Mouse (Mus musculus) myocyte (in vitro differentiated cells): Measurements from ENCODE around the gene Reg3d.

Experiments
- E2F4 ChIP-seq: IDR thresholded peaks from one replicate; pipeline ENCODE4 v1.6.1; 2011; ENCODE audit warnings: mild to moderate bottlenecking, control low read depth, moderate library complexity; ENCODE audit not compliant: insufficient read depth
- POLR2A ChIP-seq: IDR thresholded peaks from one replicate; pipeline ENCODE4 v1.6.1; 2011; ENCODE audit warnings: low read depth, mild to moderate bottlenecking, control low read depth, moderate library complexity; ENCODE audit not compliant: insufficient read length
- POLR2AphosphoS2 ChIP-seq: IDR thresholded peaks from one replicate; pipeline ENCODE4 v1.6.1; 2011; ENCODE audit warnings: low read depth, control low read depth; ENCODE audit not compliant: insufficient read length
- REST ChIP-seq: IDR thresholded peaks from one replicate; pipeline ENCODE4 v1.6.1; 2011; ENCODE audit warnings: mild to moderate bottlenecking, control low read depth, moderate library complexity; ENCODE audit not compliant: insufficient read depth, insufficient read length
- TCF12 ChIP-seq: IDR thresholded peaks from one replicate; pipeline ENCODE4 v1.6.1; 2011; ENCODE audit warnings: mild to moderate bottlenecking, control low read depth; ENCODE audit not compliant: poor library complexity, insufficient read depth, severe bottlenecking
- USF1 ChIP-seq: IDR thresholded peaks from one replicate; pipeline ENCODE4 v1.6.1; 2011; ENCODE audit warnings: low read depth, mild to moderate bottlenecking, control low read depth, moderate library complexity

DNA sequence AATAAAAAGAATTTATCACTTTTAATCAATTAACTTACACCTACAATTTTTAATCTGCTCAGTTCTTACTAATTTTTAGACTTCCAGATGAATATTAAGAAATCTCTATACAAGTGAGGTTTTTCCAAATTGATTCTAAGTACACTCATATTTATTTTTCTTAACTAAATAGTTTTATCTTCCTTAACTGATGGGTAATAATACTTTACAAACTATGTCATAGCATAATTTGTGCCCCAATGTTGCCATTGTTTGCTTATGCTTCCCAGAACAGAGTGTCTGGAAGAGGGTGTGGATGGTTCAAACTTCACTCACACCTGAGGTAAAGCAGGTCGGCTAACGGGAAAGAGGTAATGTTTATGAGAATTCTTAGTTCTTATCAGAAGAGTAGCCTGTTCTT is 8.3 kb downstream of the Reg3d start, which contains the start of gene Reg3b:
- TF ChIP-seq POLR2A (no peak), USF1 (no peak), TCF12 (no peak), POLR2AphosphoS2 (no peak), E2F4 (no peak), REST (no peak)
